Mouse (Mus musculus): Measurements from ENCODE around the gene Iyd. TPM values are rescaled to one million over a fixed set of nuclear protein-coding genes. Genes with fewer than 3 reads are reported as not detected.
"Not testable (repeated sequence)": the region's sequence is repeated elsewhere in the genome, so short reads cannot be mapped to it uniquely, and the experiment has no call there.

Gene Iyd
- not detected for total RNA-seq (2021)
- long read RNA-seq, experiment 1: 0 reads
- long read RNA-seq, experiment 2: 0 reads

DNA sequence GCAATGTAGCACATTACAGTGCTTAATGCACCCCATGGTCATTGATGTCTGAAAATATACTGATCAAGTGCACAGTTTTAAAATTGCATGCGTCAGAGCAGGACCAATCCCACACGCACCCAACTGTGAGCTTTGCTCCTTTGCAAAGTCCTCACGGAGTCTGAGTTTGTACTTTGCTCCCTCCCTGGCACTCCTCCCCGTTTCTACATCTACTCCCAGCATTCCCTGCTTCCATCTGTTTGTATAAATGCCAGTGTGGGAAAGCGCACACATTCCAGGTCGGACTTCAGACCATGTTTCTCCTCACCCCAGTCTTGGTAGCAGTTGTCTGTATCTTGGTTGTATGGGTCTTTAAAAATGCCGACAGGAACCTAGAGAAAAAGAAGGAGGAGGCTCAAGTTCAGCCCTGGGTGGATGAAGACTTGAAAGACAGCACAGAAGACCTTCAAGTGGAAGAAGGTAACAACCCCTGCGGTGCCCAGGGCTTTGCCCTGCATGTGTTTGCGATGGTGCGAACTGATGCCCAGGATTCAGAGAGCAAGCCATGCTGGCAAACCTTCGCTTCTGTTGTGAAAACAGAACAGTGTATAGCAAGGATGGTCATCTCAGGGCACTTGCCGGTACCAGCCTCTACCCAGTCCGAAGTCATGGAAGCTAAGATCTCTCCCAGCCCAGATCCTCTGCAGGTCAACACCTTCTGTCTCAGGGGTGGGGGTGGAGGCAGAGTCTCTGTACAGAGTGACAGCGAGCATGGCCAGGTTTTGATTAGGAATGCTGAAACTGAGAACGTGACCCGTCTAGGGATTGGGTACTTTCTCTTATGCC is at the start of gene Iyd:
Gene Iyd (plus strand): TSS at position 238 of the 825 bp plus-strand sequence.
- DNase-seq: no peak

DNA sequence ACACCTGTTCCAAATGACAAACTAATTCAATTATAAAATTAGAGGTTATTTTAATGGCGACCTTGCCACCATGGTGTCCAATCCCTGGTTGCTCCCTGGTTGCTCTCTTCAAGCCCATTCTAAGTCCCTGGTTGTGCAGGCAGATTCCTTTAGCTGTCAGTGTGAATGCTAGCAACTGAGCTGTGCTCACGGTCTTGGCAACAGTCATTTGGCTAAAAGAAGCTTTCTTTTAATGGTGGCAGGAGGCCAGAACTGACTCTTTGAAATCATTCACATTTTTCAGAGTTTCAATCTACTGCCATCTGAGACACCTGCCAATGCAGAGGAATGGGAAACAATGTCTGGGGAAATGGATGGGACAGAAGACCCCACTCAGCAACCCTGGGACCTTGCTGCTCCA is 43.2 kb upstream of the Iyd start:
- DNase-seq: no peak

GRCm38 (mm10) chr10:3500846-3501245 is 39.2 kb upstream of the Iyd start:
- DNase-seq: not testable (repeated sequence)

- DNase-seq: peak; percentile 91
Measured at GRCm38 (mm10) chr10:3507484-3508221, 32.4 kb upstream of the Iyd start.

DNA sequence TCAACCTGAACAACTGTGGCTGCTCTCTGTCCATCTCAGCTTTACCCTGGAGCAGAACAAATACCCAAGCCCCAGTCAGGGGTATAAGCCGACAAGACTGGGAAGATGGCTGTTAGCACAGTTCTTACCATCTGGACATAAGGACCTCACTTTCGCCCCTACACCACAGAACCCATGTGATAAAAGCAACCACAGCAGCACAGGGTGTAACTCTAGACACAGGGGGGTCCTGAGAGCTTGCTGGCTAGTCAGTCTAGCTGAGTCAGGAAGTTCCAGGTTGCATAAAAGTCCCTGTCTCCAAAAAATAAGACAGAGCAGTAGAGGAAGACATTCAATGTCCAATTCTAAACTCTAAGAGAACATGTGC is 31.8 kb upstream of the Iyd start:
- no peak for DNase-seq

DNA sequence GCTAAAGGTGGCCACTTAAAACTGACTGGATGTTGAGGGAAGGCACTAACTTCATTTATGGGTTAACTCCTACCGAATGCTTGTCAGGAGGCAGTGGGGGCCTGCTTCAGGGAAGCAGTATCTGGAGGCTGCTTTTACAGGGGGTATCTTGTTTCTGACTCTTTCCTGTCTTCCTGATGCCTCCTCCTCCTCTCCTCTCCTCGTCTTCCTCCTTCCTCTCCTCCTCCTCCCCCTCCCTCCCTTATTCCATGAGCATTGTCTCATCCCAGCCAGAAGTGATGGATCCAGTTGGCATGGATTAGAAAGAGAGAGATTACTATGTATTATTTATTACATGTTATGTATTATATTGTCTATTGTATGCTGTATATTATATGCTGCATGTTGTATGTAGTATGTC is 31.3 kb upstream of the Iyd start:
- no peak for DNase-seq

DNA sequence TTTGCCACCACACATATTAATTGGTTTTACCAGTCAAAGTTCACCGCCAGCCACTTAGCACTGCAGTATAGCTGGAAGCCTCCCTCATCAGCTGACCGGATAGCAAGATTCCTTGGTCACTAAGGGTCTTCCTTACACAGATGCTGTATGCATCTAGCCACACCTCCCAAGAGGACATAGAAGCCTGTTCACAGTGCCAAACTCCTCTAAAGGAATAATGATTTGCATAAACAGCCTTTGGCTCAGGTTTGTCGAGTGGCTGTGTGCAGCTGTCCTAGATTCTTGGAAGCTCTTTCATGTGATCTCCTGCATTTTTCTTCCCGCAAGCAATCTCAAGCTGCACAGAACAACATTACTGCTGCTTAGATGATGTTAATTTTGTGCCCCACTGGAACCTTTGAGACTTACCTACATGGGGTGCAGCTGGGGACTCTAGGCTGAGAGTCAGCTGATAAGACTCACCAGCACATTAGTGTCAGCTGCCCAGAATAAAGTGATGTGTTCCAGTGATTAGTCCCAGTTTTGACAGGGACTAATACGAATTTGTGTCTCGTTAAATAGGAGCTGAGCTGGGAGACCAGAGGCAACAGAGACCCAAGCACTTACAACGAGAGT is 30.3 kb upstream of the Iyd start:
- no peak for DNase-seq

- DNase-seq: no peak
Measured at GRCm38 (mm10) chr10:3510486-3510885, 29.6 kb upstream of the Iyd start.

- no peak for DNase-seq
Measured at GRCm38 (mm10) chr10:3511401-3511800, 28.6 kb upstream of the Iyd start.

- peak in 1 of 2 experiments; percentile 15 for DNase-seq
Measured at GRCm38 (mm10) chr10:3512620-3513305, 27.3 kb upstream of the Iyd start.

DNA sequence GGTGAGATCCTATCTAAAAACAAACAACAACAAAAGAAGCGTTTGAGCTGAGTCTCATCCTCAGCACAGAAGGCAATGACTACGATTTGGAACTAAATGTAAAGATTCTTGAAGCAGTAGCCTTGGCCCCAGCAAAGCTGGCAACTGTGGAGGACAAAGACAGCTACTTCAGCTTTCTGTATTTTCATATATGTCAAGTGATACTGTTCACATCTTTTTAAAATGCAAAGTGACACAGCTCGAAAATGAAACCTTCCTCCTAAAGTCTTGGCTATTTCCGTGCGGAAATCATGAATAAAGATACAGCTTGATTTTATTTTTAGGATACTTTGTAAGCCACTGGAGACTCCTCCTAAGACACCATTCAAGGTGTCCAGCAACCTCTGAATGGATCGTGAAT is 26.1 kb upstream of the Iyd start:
- no peak for DNase-seq

DNA sequence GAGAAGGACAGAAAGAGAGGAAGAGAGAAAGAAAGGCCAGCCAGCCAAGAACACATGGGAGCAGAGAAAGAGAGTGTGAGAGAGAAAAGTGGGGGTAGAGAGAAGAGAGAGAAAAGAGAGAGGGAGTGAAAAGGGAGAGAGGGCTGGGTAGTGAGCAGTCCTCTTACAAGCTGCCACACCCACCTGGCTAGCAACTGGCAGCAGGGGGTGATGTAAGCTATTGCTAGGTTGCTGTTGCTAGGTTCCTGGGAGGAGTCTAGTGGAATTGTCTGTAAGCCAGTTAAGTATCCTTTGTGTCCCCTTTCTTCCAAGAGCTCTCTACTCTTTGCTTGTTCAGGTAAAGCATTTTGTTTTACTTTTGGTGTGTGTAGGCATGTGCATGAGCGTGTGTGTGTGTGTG is 25.4 kb upstream of the Iyd start:
- DNase-seq: peak; percentile 26 to 37

- no peak for DNase-seq
Measured at GRCm38 (mm10) chr10:3516442-3516841, 23.6 kb upstream of the Iyd start.

- DNase-seq: peak; percentile 20 to 25
Measured at GRCm38 (mm10) chr10:3523044-3523793, 16.8 kb upstream of the Iyd start.

DNA sequence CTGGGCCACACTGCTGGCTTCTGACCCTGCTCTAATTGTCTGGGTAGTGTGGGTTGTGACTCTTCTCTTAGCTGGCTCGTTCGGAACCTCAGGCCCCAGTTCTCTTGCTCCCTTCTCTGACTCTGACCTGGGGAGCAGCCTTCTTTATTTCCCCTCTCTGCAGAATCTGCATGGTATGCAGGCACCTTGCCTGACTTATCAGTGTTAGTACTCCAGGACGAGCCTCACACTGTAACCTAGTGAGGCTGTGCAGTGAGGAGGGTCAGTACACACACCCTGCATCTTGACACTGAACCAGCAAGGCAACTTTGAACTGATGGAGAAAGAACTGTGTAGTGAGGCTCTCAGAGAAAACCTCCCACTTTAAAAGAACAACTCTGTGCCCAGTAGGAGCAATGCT is 15.5 kb upstream of the Iyd start:
- no peak for DNase-seq

DNA sequence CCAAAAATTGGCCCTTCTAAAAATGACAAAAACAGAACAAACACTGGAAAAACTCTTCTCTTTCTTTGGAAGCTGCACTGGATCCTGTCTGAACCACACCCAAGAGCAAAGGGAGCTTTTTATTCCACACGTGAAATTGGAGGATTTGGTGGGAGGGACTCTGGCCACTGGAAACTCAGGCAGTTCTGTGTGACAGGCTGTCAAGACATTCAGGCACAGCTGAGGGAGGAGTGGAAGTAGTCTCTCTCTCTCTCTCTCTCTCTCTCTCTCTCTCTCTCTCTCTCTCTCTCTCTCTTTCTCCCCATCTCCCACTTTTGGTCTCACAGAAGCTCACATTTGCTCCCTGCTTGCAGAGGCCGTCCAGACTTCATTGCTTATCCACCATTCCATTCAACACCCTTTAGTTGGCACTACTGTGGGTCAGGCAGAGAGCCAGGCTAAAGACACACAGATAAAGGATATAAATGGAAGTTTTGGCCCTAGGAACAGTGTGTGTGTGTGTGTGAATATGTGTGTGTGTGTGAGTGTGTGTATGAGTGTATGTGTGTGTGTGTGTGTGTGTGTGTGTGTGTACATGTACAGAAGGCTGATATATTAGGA is 14.5 kb upstream of the Iyd start:
- DNase-seq: no peak

GRCm38 (mm10) chr10:3529807-3530206 is 10.2 kb upstream of the Iyd start:
- DNase-seq: no peak

GRCm38 (mm10) chr10:3530661-3531060 is 9.4 kb upstream of the Iyd start:
- no peak for DNase-seq

DNA sequence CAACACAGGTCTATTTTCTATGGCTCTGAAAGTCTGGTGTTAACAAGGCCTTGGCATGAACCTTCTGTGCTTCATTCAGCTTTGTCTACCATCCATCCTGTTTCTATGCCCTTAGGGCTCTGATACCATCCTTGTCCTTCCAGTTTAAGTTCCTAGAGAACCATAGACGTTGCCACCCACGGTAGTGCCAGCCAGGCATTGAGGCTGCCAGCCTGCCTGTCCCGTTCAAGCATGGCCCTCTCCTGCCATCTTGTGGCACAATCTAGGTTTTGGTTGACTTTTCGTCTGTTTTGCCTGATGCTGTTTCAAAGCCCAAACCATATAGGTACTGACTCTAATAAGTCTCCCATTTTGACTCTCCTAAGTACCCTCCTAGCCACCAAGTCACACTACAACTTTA is 8.7 kb upstream of the Iyd start:
- peak; percentile 78 to 84 for DNase-seq

- DNase-seq: peak; percentile 15 to 24
Measured at GRCm38 (mm10) chr10:3534445-3534844, 5.6 kb upstream of the Iyd start.

DNA sequence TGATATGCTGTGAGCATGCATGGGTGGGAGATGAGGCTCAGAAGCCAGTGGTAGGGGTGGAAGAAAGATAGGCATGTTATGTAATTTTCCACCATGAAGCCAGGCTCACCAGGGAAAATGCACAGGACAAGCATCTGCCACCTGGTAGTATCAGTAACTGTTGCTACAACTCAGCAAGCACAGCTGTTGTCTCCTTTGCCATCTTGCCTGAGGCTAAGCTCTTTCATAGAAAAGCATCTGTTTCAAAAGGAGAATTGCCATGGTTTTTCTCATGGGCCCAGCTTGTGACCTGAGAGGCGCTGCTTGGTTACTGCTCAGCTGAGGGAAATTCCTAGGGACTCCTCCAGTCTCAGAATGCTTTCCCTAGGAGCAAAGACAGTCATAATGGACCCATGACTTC is 3.7 kb upstream of the Iyd start:
- no peak for DNase-seq

Measured in adrenal gland, postnatal 36 days (tissue).